Mouse (Mus musculus) left cerebral cortex, postnatal 10 days (tissue): ENCODE measurements around the gene Mlph. TPM values are rescaled to one million over a fixed set of nuclear protein-coding genes. Genes with fewer than 3 reads are reported as not detected.
A peak's percentile ranks its signal among the peaks of the same experiment; 100 is the strongest.

Source experiments
- DNase-seq, 2 experiments: peaks; one replicate each; pipeline ENCODE4 v3.0.0; 2021 to 2022; ENCODE audit warnings: low spot score in 2 of 2, mixed read lengths in 1 of 2; ENCODE audit errors: extremely low spot score in 1 of 2
- intact Hi-C: fragments of 180-260 bp; cut with DNase I; formaldehyde crosslinking; loops from one replicate; pipeline ENCODE4 v1.15.1; 2025
- total RNA-seq, 2 experiments: library from RNA; stranded (reverse); gene quantifications; 2 replicates each; pipeline ENCODE4 v1.2.3; 2021

Mlph gene
- under 1 TPM; 0.63 to 0.88 TPM for total RNA-seq

GRCm38 (mm10) chr1:90914948-90915569 lies at the start of gene Mlph:
TSS of gene Mlph (plus strand) at chr1:90915085.
- peak in 1 of 2 experiments; percentile 81 for DNase-seq
- intact Hi-C loops = no loop called here

- intact Hi-C loops = no loop called here
- no peak for DNase-seq
Measured at GRCm38 (mm10) chr1:90866734-90867133, 48.2 kb upstream of the Mlph start.

GRCm38 (mm10) chr1:90870581-90870980 lies 44.3 kb upstream of the Mlph start:
- DNase-seq = no peak
- intact Hi-C loops = no loop called here

- no peak for DNase-seq
- intact Hi-C loops = no loop called here
Measured at GRCm38 (mm10) chr1:90875371-90875770, 39.5 kb upstream of the Mlph start.

- DNase-seq = no peak
- intact Hi-C loops = no loop called here
Measured at GRCm38 (mm10) chr1:90875961-90876360, 38.9 kb upstream of the Mlph start.

GRCm38 (mm10) chr1:90876486-90877270 lies 38.2 kb upstream of the Mlph start:
- intact Hi-C loops = no loop called here
- DNase-seq = no peak

- peak in 1 of 2 experiments; percentile 10 for DNase-seq
- intact Hi-C loops = no loop called here
Measured at GRCm38 (mm10) chr1:90885771-90886460, 29.0 kb upstream of the Mlph start.

GRCm38 (mm10) chr1:90894521-90894920 lies 20.4 kb upstream of the Mlph start:
- no peak for DNase-seq
- intact Hi-C loops = no loop called here

- DNase-seq = no peak
- intact Hi-C loops = no loop called here
Measured at GRCm38 (mm10) chr1:90895004-90895403, 19.9 kb upstream of the Mlph start.

GRCm38 (mm10) chr1:90896281-90896680 lies 18.6 kb upstream of the Mlph start:
- intact Hi-C loops = no loop called here
- DNase-seq = no peak

- peak in 1 of 2 experiments; percentile 78 for DNase-seq
- intact Hi-C loops = no loop called here
Measured at GRCm38 (mm10) chr1:90896741-90897361, 18.0 kb upstream of the Mlph start.

GRCm38 (mm10) chr1:90898012-90898411 lies 16.9 kb upstream of the Mlph start:
- no peak for DNase-seq
- intact Hi-C loops = no loop called here

- DNase-seq = no peak
- intact Hi-C loops = no loop called here
Measured at GRCm38 (mm10) chr1:90899816-90900215, 15.1 kb upstream of the Mlph start.

GRCm38 (mm10) chr1:90900406-90900805 lies 14.5 kb upstream of the Mlph start:
- DNase-seq = no peak
- intact Hi-C loops = no loop called here

GRCm38 (mm10) chr1:90901246-90901645 lies 13.6 kb upstream of the Mlph start:
- intact Hi-C loops = no loop called here
- DNase-seq = no peak

GRCm38 (mm10) chr1:90901681-90902208 lies 13.1 kb upstream of the Mlph start:
- no peak for DNase-seq
- intact Hi-C loops = no loop called here

GRCm38 (mm10) chr1:90902751-90903150 lies 12.1 kb upstream of the Mlph start:
- no peak for DNase-seq
- intact Hi-C loops = no loop called here

GRCm38 (mm10) chr1:90903211-90903945 lies 11.5 kb upstream of the Mlph start:
- intact Hi-C loops = no loop called here
- no peak for DNase-seq
